Mouse (Mus musculus) intestine, postnatal 0 days (tissue): ENCODE results near the gene Lrrc47. TPM values are rescaled to one million over a fixed set of nuclear protein-coding genes. Genes with fewer than 3 reads are reported as not detected.

ENCODE experiments used
- ATAC-seq: fragments of 200-750 bp; cut with Nextera tagmentation; 2 replicates; pipeline ENCODE4 v1.8.0; 2017; ENCODE audit warnings: mild to moderate bottlenecking, moderate TSS enrichment, moderate library complexity
- H3K27ac ChIP-seq: fragments of 300-500 bp; sonication (generic); 2 replicates; pipeline ENCODE4 v1.5.1; 2014; ENCODE audit warnings: mild to moderate bottlenecking, low read depth, low read length, moderate library complexity
- H3K27me3 ChIP-seq: fragments of 300-500 bp; sonication (generic); replicated peaks from 2 replicates; pipeline ENCODE4 v1.6.1; 2014; ENCODE audit warnings: low read length, mixed read lengths; ENCODE audit not compliant: control insufficient read depth, insufficient read depth
- H3K36me3 ChIP-seq: fragments of 300-500 bp; sonication (generic); 2 replicates; pipeline ENCODE4 v1.6.1; 2014; ENCODE audit warnings: mild to moderate bottlenecking, moderate library complexity; ENCODE audit not compliant: control insufficient read depth, insufficient read depth
- H3K4me1 ChIP-seq: fragments of 300-500 bp; sonication (generic); replicated peaks from 2 replicates; pipeline ENCODE4 v1.6.1; 2014; ENCODE audit warnings: antibody characterized with exemption, low read length, mixed read lengths; ENCODE audit not compliant: control insufficient read depth, insufficient read depth
- H3K4me2 ChIP-seq: fragments of 300-500 bp; sonication (generic); replicated peaks from 2 replicates; pipeline ENCODE4 v1.6.1; 2014; ENCODE audit warnings: low read depth, mild to moderate bottlenecking, moderate library complexity
- H3K4me3 ChIP-seq: fragments of 300-500 bp; sonication (generic); 2 replicates; pipeline ENCODE4 v1.5.1; 2014; ENCODE audit warnings: low read depth, low read length
- H3K9ac ChIP-seq: fragments of 300-500 bp; sonication (generic); 2 replicates; pipeline ENCODE4 v1.6.1; 2014; ENCODE audit warnings: mild to moderate bottlenecking, low read depth, low read length
- H3K9me3 ChIP-seq: fragments of 300-500 bp; sonication (generic); 2 replicates; pipeline ENCODE4 v1.6.1; 2016; ENCODE audit warnings: mixed run types; ENCODE audit not compliant: control insufficient read depth
- CTCF ChIP-seq: sonication (generic); IDR thresholded peaks from 2 replicates; pipeline ENCODE4 v1.5.1; 2016; ENCODE audit warnings: low read depth, mild to moderate bottlenecking, control low read depth, antibody characterized with exemption, moderate library complexity
- WGBS: fragments of 180-500 bp; shearing (Covaris S2); extraction: QIAGEN DNeasy Blood & Tissue Kit; methylation state at CpG from one replicate; pipeline ENCODE4 v1.1.7; 2014; 5-methylcytosine and 5-hydroxymethylcytosine counted together
- polyA plus RNA-seq: library from polyadenylated mRNA; unstranded; fragments of >200 nt; fragmentation: Nextera tagmentation; extraction: Ambion mirVana; gene quantifications from 2 replicates; pipeline ENCODE4 v1.2.1, GENCODE M21; 2015

Lrrc47 gene
- 13.1 and 15.8 TPM in 2 replicates for polyA plus RNA-seq

- ATAC-seq: peak; percentile 87
- whole genome bisulfite sequencing: under 1% methylated on average over 51 of the region's 59 CpGs
- peaks cover 25% of the 10 kb centered on the region for H3K36me3 ChIP-seq
- H3K27me3 ChIP-seq: no peaks in the 10 kb centered on the region
- peak within 1 kb of the TSS; percentile 54 for H3K27ac ChIP-seq
- H3K9ac ChIP-seq: peak within 1 kb of the TSS; percentile 96
- peak within 1 kb of the TSS; percentile 97 for H3K4me3 ChIP-seq
- peaks cover 6% of the 10 kb centered on the region; the same call in 1 of the 2 replicates for H3K4me1 ChIP-seq
- no peak for TF ChIP-seq CTCF
- no peaks in the 10 kb centered on the region for H3K9me3 ChIP-seq
- H3K4me2 ChIP-seq: peak within 1 kb of the TSS; percentile 95
Observed at GRCm38 (mm10) chr4:154011646-154012089, at the start of gene Lrrc47. Gene Lrrc47 (plus strand): TSS chr4:154011731.

- no peak for ATAC-seq
- Histone ChIP-seq H3K9ac (no peak overlapping the region), H3K9me3 (no peaks in the 10 kb centered on the region), H3K4me2 (no peak overlapping the region), H3K27ac (no peak overlapping the region), H3K36me3 (peaks cover 77% of the 10 kb centered on the region), H3K27me3 (no peaks in the 10 kb centered on the region), H3K4me3 (no peak overlapping the region), H3K4me1 (no peaks in the 10 kb centered on the region)
- WGBS: 85% methylated on average over 7 of the region's 7 CpGs
- no peak for TF ChIP-seq CTCF
Observed at GRCm38 (mm10) chr4:153962631-153963030, 48.9 kb upstream of the Lrrc47 start.

DNA sequence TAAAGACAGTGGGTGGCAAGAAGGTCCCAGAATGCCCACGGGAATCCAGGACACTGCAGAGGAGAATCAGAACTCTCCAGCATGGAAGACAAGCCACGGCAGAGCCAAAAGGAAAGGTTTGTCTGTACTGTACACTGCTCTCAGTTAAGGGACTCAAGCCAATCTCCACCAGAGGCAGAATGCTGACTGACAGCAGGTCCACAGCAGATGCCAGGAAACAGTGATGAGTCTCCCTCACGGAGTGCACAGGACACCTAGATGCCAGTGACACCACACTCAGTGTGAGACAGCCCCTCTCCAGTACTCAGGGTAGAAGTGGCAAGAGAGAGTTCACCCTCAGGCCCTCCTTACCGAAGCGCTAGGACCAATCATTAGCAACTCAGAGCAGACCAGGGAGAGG lies 44.9 kb upstream of the Lrrc47 start:
- no peaks in the 10 kb centered on the region for H3K9me3 ChIP-seq
- no peak overlapping the region for H3K9ac ChIP-seq
- no peaks in the 10 kb centered on the region for H3K4me1 ChIP-seq
- no peak overlapping the region for H3K4me3 ChIP-seq
- H3K36me3 ChIP-seq: peaks cover 92% of the 10 kb centered on the region
- no peak for ATAC-seq
- no peak overlapping the region for H3K4me2 ChIP-seq
- no peak overlapping the region for H3K27ac ChIP-seq
- TF ChIP-seq CTCF: no peak
- WGBS: 89% methylated on average over 5 of the region's 5 CpGs
- no peaks in the 10 kb centered on the region for H3K27me3 ChIP-seq

GRCm38 (mm10) chr4:153967556-153967955 lies 44.0 kb upstream of the Lrrc47 start:
- no peak overlapping the region for H3K4me3 ChIP-seq
- H3K36me3 ChIP-seq: peaks cover 89% of the 10 kb centered on the region
- 82% methylated on average over 2 of the region's 2 CpGs for WGBS
- ATAC-seq: no peak
- no peak overlapping the region for H3K9ac ChIP-seq
- H3K27ac ChIP-seq: no peak overlapping the region
- no peaks in the 10 kb centered on the region for H3K27me3 ChIP-seq
- TF ChIP-seq CTCF: no peak
- H3K9me3 ChIP-seq: no peaks in the 10 kb centered on the region
- no peak overlapping the region for H3K4me2 ChIP-seq
- H3K4me1 ChIP-seq: no peaks in the 10 kb centered on the region

- ATAC-seq: no peak
- no peaks in the 10 kb centered on the region for H3K27me3 ChIP-seq
- H3K4me3 ChIP-seq: no peak overlapping the region
- no peak overlapping the region for H3K27ac ChIP-seq
- TF ChIP-seq CTCF: peak; percentile 24; the same call in 1 of the 2 replicates
- WGBS: 84% methylated on average over 2 of the region's 2 CpGs
- H3K36me3 ChIP-seq: peaks cover 86% of the 10 kb centered on the region
- no peak overlapping the region for H3K9ac ChIP-seq
- H3K4me1 ChIP-seq: no peaks in the 10 kb centered on the region
- H3K9me3 ChIP-seq: no peaks in the 10 kb centered on the region
- no peak overlapping the region for H3K4me2 ChIP-seq
Observed at GRCm38 (mm10) chr4:153968063-153968462, 43.5 kb upstream of the Lrrc47 start.

GRCm38 (mm10) chr4:153974431-153975291 lies 36.9 kb upstream of the Lrrc47 start, which contains the start of the genes Dffb and Cep104:
Gene Dffb (minus strand): TSS chr4:153975126.
Gene Cep104 (plus strand): TSS chr4:153975194.
- peaks cover 25% of the 10 kb centered on the region for H3K36me3 ChIP-seq
- H3K9ac ChIP-seq: peak within 1 kb of the TSS; percentile 93
- H3K4me1 ChIP-seq: peaks cover 6% of the 10 kb centered on the region; the same call in 1 of the 2 replicates
- H3K27me3 ChIP-seq: no peaks in the 10 kb centered on the region
- no peak; the same call in 1 of the 2 replicates for TF ChIP-seq CTCF
- H3K27ac ChIP-seq: peak within 1 kb of the TSS; percentile 73
- ATAC-seq: peak; percentile 94
- H3K9me3 ChIP-seq: no peaks in the 10 kb centered on the region
- WGBS: under 1% methylated on average over 68 of the region's 68 CpGs
- H3K4me3 ChIP-seq: peak within 1 kb of the TSS; percentile 92
- peak within 1 kb of the TSS; percentile 90 for H3K4me2 ChIP-seq
